Mouse (Mus musculus) mouse trophoblast stem cell (cell line): ENCODE measurements around the gene Oxld1.

Source experiments
- in situ Hi-C, 2 experiments: fragments of 300-500 bp; cut with MseI, MboI; formaldehyde crosslinking; loops; 2 replicates in 1 of 2; 3 replicates in 1 of 2; pipeline ENCODE4 v1.15.1; 2025

The Oxld1 gene

DNA sequence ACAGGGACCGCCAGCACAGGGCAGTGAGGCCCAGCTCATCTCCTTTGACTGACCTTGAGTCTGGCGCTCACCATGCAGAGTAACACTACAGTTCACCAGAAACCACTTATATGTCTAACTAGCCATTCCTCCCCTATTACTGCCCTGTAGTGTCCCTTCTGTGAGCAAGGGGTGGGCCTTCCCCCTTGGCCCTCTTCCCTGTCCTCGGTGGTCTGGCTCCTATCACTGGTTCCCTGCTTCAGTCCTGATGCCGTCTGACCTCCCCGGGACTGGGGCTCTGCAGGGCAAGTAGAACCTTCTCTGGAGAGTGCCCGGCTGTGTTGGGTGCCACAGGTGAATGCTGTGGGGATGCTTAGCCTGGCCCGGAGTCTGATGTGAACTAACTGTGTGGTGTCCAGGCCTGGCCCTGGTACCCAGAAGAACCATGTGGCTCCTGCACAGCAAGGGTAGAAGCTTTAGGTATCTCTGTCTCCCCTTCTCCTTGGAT lies 25.6 kb upstream of the Oxld1 start:
- in situ Hi-C loops: no loop called here

DNA sequence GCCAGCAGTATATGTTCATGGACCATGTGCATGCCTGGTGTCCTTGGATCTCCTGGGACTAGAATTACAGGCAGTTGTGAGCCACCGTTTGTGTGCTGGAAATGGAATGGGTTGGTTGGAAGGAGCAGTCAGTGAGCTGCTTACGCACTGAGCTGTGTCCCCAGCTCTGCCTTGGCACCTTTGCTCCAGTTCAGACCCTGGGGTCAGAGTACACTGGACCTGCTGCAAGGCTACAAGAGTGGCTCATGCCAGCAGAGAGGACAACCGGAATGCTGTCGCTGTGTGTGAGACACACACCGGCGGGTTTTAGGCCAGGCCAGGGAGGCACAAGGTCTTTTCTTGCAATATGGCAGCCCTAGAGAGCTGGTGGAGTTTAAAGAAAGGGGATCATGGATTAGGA lies 14.2 kb upstream of the Oxld1 start:
- in situ Hi-C loops: no loop called here

DNA sequence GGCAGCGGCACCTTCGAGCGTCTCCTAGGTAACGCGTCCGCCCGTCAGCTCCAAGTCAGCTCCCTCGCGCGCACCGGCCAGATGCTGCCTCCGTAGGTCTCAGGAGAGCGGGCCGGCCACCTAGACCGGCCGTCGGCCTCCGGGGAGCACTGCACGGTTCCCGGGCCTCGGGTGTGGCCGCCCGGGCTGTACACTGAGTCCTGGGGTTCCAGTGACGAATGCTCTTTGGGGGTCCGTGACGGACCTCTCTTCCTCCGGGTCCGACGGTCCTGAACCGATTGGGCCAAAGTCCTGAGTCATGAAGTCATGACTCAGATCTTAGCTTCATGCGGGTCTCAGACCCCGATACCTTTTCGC lies 9.8 kb upstream of the Oxld1 start:
- in situ Hi-C loops: no loop called here

GRCm38 (mm10) chr11:120467051-120467735 lies 9.3 kb upstream of the Oxld1 start, which contains the start of gene Arl16:
Gene Arl16, minus strand, starts transcription at chr11:120467607.
- in situ Hi-C loops: no loop called here

- in situ Hi-C loops: no loop called here
These were observed 7.7 kb upstream of the Oxld1 start for GRCm38 (mm10) chr11:120465521-120465920.

GRCm38 (mm10) chr11:120464365-120464764 lies 6.5 kb upstream of the Oxld1 start:
- in situ Hi-C loops: no loop called here

DNA sequence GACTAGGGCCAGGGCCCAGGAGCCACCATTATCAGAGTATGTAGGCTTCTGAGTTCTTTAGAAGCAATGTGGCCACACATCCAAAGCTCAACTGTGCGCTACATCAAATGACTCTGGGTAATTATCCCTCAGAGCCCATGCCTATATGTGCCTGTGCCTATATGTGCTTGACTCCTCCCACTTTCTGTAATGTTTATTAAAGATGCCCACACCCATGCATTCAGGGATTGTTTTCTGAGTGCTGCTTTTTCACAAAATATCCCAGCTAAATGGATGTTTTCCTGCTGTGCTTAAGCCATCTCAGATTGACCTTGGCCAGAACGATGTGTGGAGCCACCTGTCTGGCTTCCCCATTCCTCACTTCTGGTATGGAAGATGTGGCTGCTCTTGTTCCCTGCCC lies 5.7 kb upstream of the Oxld1 start:
- in situ Hi-C loops: no loop called here

GRCm38 (mm10) chr11:120458847-120459597 lies 1.2 kb upstream of the Oxld1 start:
- in situ Hi-C loops: no loop called here

DNA sequence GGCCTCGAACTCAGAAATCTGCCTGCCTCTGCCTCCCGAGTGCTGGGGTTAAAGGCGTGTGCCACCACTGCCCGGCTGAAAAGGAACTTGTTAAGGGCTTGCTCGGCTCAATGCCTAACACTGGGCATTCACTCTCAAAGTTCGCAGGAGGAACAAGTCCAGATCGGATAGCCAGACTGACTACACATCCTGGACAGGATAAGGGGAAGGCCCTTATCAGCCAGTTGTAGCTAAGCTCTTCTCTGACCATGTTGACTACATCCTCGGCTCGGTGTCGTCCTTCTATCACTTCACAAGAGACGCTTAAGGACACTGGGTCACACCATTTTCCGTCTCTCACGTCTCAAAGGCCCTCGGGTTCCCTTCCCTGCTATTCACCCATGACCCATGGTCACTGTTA lies 498 bp downstream of the Oxld1 start:
- in situ Hi-C loops: no loop called here

DNA sequence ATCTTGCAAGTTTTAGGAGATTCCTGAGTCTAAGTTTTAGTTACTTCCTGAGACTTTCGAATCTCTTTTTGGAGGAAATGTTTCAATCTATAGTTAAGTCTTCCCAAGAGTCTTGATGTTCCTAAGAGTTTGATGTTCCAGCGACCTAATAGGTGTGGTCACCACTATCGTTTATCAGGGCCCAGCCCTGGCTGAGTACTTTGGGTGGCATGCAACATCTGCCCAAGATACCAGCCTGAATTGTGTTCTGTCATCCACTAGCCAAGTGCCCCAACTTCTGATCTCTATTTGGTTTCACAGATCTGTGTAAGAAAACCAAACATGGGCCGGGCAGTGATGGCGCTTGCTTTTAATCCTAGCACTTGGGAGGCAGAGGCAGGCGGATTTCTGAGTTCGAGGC lies 2.5 kb downstream of the Oxld1 start:
- in situ Hi-C loops: no loop called here

DNA sequence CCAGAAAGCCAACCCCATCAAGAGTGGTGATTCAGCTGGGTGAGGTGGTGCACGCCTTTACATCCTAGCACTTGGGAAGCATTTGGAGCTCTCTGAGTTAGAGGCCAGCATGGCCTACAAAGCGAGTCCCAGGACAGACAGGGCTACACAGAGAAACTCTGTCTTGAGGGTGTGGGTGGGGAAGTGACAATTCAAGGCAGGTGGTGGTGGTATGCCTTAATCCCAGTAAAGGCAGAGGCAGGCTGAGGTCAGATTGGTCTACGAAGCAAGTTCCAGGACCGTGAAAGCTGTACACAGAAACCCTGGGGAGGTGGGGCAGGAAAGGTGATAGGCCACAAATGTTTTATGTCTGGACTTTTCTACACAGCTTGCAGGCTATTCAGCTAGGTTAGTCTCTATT lies 2.9 kb downstream of the Oxld1 start:
- in situ Hi-C loops: no loop called here

GRCm38 (mm10) chr11:120453306-120453705 lies 4.6 kb downstream of the Oxld1 start, which contains the start of gene Pde6g:
Gene Pde6g, minus strand, starts transcription at chr11:120453500.
- in situ Hi-C loops: no loop called here

GRCm38 (mm10) chr11:120452246-120452645 lies 5.6 kb downstream of the Oxld1 start:
- in situ Hi-C loops: no loop called here

DNA sequence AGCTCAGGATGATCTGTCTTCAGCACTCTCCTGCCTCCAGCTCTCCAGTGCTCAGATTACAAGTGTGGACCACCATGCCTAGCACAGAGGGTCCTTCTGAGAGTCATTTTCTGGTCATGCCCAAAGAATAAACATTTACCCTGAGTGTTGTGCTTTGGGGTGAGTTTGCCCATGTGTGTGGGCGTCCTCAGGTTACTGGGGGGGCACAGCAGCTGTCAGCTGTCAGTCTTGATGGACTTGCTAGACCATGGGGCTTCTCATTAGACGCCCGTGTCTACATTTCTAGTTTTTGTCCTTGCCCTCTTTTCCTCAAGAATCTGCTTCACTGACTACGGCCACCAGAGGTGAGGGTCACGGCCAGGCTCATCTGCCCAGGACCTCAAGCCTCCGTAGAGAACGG lies 10.7 kb downstream of the Oxld1 start:
- in situ Hi-C loops: no loop called here

- in situ Hi-C loops: no loop called here
These were observed 12.4 kb downstream of the Oxld1 start for GRCm38 (mm10) chr11:120445475-120445874.

- in situ Hi-C loops: no loop called here
These were observed 13.8 kb downstream of the Oxld1 start for GRCm38 (mm10) chr11:120444106-120444505.

GRCm38 (mm10) chr11:120442765-120443280 lies 15.0 kb downstream of the Oxld1 start:
- in situ Hi-C loops: no loop called here

DNA sequence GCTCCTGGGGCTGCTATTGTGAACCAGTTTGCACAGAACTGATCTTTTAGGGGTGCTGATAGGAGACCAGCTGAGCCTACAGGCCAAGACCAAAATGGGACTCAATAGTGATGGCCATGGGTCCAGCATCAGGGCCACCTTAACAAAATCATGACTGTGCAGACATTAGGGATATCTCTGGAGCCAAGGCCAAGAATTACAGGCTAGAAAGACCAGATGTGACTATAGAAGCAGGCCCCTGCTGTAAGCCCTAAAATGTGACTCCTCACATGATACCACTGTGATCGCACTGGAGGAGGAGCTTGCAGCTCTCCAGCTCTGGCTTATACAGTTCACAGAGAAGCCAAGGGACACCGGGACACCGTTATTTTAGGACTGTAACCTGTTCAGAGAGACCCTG lies 15.5 kb downstream of the Oxld1 start, which contains the start of gene Tspan10:
TSS of gene Tspan10 (plus strand) at position 301 of the 400 bp plus-strand sequence.
- in situ Hi-C loops: no loop called here

- in situ Hi-C loops: no loop called here
These were observed 19.9 kb downstream of the Oxld1 start for GRCm38 (mm10) chr11:120437857-120438385.

GRCm38 (mm10) chr11:120437152-120437856 lies 20.6 kb downstream of the Oxld1 start, which contains the start of gene Nploc4:
Gene Nploc4, minus strand, starts transcription at chr11:120437708.
- in situ Hi-C loops: no loop called here

GRCm38 (mm10) chr11:120426727-120427126 lies 31.1 kb downstream of the Oxld1 start:
- in situ Hi-C loops: no loop called here
